Mouse (Mus musculus): Measurements from ENCODE around the gene Ak9. TPM values are rescaled to one million over a fixed set of nuclear protein-coding genes. Genes with fewer than 3 reads are reported as not detected.

Ak9 gene
- polyA plus RNA-seq, 1 experiment: not detected

- peaks cover 2% of the 10 kb centered on the region for H3K27me3 ChIP-seq (ENCODE audit: control insufficient read depth, insufficient read depth, insufficient read length)
- H3K4me3 ChIP-seq: peak overlapping the region; percentile 78
- peaks cover 5% of the 10 kb centered on the region for H3K36me3 ChIP-seq (ENCODE audit: control insufficient read depth, insufficient read depth)
These were observed 147.9 kb downstream of the Ak9 start for GRCm38 (mm10) chr10:41451656-41452055.

GRCm38 (mm10) chr10:41452791-41453190 lies 149.0 kb downstream of the Ak9 start:
- H3K79me2 ChIP-seq (ENCODE audit: control insufficient read depth, insufficient read depth): peaks cover 23% of the 10 kb centered on the region
- H3ac ChIP-seq (ENCODE audit: control insufficient read depth, insufficient read length): no peak overlapping the region
- peaks cover 5% of the 10 kb centered on the region for H3K36me3 ChIP-seq (ENCODE audit: control insufficient read depth, insufficient read depth)
- no peak overlapping the region for H3K4me3 ChIP-seq
- TF ChIP-seq MYOD1 (IDR thresholded peaks at IDR 0.05; ENCODE audit: control insufficient read depth in 1 of 3, insufficient read length in 2 of 3, low read depth in 2 of 3) (no peak), CEBPB (IDR thresholded peaks at IDR 0.05; ENCODE audit: insufficient read depth, poor library complexity, severe bottlenecking) (peak; percentile 54; the same call in 1 of the 2 replicates)
- H3K4me2 ChIP-seq (ENCODE audit: low read depth): no peak overlapping the region
- no peaks in the 10 kb centered on the region for H3K27me3 ChIP-seq (ENCODE audit: control insufficient read depth, insufficient read depth, insufficient read length)

More at GRCm38 (mm10) chr10:41451656-41452055, 147.9 kb downstream of the Ak9 start:
- Histone ChIP-seq H3K4me2 (ENCODE audit: low read depth) (no peak overlapping the region), H3ac (ENCODE audit: control insufficient read depth, insufficient read length) (no peak overlapping the region), H3K79me2 (ENCODE audit: control insufficient read depth, insufficient read depth) (peaks cover 23% of the 10 kb centered on the region)
- TF ChIP-seq MAX (IDR thresholded peaks at IDR 0.05; ENCODE audit: low read depth): no peak
- TF ChIP-seq USF1 (IDR thresholded peaks at IDR 0.05; ENCODE audit: low read depth): no peak
- no peak for TF ChIP-seq REST (IDR thresholded peaks at IDR 0.05; ENCODE audit: insufficient read depth, insufficient read length)
- TF ChIP-seq MYOG (IDR thresholded peaks at IDR 0.05; ENCODE audit: control insufficient read depth in 1 of 3, insufficient read depth in 1 of 3, insufficient read length in 2 of 3, low read depth in 2 of 3): no peak
- no peak for TF ChIP-seq CEBPB (IDR thresholded peaks at IDR 0.05; ENCODE audit: insufficient read depth, poor library complexity, severe bottlenecking)
- TF ChIP-seq SRF (IDR thresholded peaks at IDR 0.05; ENCODE audit: control insufficient read depth, insufficient read length, low read depth): no peak

DNA sequence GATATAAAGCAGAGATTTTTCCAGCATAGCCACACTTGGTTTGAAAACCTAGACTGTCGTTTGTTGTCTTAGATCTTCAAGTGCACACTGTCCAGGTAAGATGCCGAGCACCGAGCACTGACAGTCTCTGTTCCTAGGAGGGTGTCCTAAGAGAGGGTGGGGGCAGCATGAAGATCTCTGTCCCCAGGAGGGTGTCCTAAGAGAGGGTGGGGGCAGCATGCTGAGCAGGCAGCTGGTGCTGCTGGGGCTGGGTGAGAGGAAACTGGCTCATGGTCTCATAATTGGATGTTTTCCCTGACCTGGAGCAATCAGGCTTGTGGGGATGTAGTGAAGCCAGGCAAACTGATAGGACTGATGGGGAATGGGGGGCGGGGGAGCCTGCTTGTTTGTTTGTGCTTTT lies 156.2 kb downstream of the Ak9 start:
- Histone ChIP-seq H3K27me3 (ENCODE audit: control insufficient read depth, insufficient read depth, insufficient read length) (no peaks in the 10 kb centered on the region), H3K4me3 (no peak overlapping the region), H3K79me2 (ENCODE audit: control insufficient read depth, insufficient read depth) (no peaks in the 10 kb centered on the region), H3K36me3 (ENCODE audit: control insufficient read depth, insufficient read depth) (peaks cover 31% of the 10 kb centered on the region), H3ac (ENCODE audit: control insufficient read depth, insufficient read length) (no peak overlapping the region), H3K4me2 (ENCODE audit: low read depth) (no peak overlapping the region)
- no peak for TF ChIP-seq POLR2A (IDR thresholded peaks at IDR 0.05; ENCODE audit: insufficient read length, low read depth)
- TF ChIP-seq USF1 (IDR thresholded peaks at IDR 0.05; ENCODE audit: low read depth): no peak
- no peak for TF ChIP-seq MYOG (IDR thresholded peaks at IDR 0.05; ENCODE audit: control insufficient read depth in 1 of 3, insufficient read depth in 1 of 3, insufficient read length in 2 of 3, low read depth in 2 of 3)
- no peak for TF ChIP-seq POLR2AphosphoS2 (IDR thresholded peaks at IDR 0.05; ENCODE audit: insufficient read length, low read depth)
- no peak for TF ChIP-seq SRF (IDR thresholded peaks at IDR 0.05; ENCODE audit: control insufficient read depth, insufficient read length, low read depth)
- no peak for TF ChIP-seq TCF12 (IDR thresholded peaks at IDR 0.05; ENCODE audit: insufficient read depth, poor library complexity, severe bottlenecking)
- TF ChIP-seq MAX (IDR thresholded peaks at IDR 0.05; ENCODE audit: low read depth): no peak
- no peak for TF ChIP-seq TCF3 (IDR thresholded peaks at IDR 0.05; ENCODE audit: insufficient read length, low read depth)
- TF ChIP-seq CEBPB (IDR thresholded peaks at IDR 0.05; ENCODE audit: insufficient read depth, poor library complexity, severe bottlenecking): no peak
- no peak for TF ChIP-seq REST (IDR thresholded peaks at IDR 0.05; ENCODE audit: insufficient read depth, insufficient read length)
- no peak for TF ChIP-seq E2F4 (IDR thresholded peaks at IDR 0.05; ENCODE audit: insufficient read depth)
- no peak for TF ChIP-seq MYOD1 (IDR thresholded peaks at IDR 0.05; ENCODE audit: control insufficient read depth in 1 of 3, insufficient read length in 2 of 3, low read depth in 2 of 3)

- Histone ChIP-seq H3K4me3 (no peak overlapping the region), H3K27me3 (ENCODE audit: control insufficient read depth, insufficient read depth, insufficient read length) (no peaks in the 10 kb centered on the region), H3K36me3 (ENCODE audit: control insufficient read depth, insufficient read depth) (peaks cover 34% of the 10 kb centered on the region), H3K4me2 (ENCODE audit: low read depth) (no peak overlapping the region), H3K79me2 (ENCODE audit: control insufficient read depth, insufficient read depth) (no peaks in the 10 kb centered on the region), H3ac (ENCODE audit: control insufficient read depth, insufficient read length) (no peak overlapping the region)
- no peak for TF ChIP-seq POLR2AphosphoS2 (IDR thresholded peaks at IDR 0.05; ENCODE audit: insufficient read length, low read depth)
- no peak for TF ChIP-seq MYOD1 (IDR thresholded peaks at IDR 0.05; ENCODE audit: control insufficient read depth in 1 of 3, insufficient read length in 2 of 3, low read depth in 2 of 3)
- TF ChIP-seq POLR2A (IDR thresholded peaks at IDR 0.05; ENCODE audit: insufficient read length, low read depth): no peak
- TF ChIP-seq MAX (IDR thresholded peaks at IDR 0.05; ENCODE audit: low read depth): no peak
- TF ChIP-seq USF1 (IDR thresholded peaks at IDR 0.05; ENCODE audit: low read depth): no peak
- TF ChIP-seq MYOG (IDR thresholded peaks at IDR 0.05; ENCODE audit: control insufficient read depth in 1 of 3, insufficient read depth in 1 of 3, insufficient read length in 2 of 3, low read depth in 2 of 3): no peak
- no peak for TF ChIP-seq TCF3 (IDR thresholded peaks at IDR 0.05; ENCODE audit: insufficient read length, low read depth)
- no peak for TF ChIP-seq SRF (IDR thresholded peaks at IDR 0.05; ENCODE audit: control insufficient read depth, insufficient read length, low read depth)
- no peak for TF ChIP-seq REST (IDR thresholded peaks at IDR 0.05; ENCODE audit: insufficient read depth, insufficient read length)
- TF ChIP-seq E2F4 (IDR thresholded peaks at IDR 0.05; ENCODE audit: insufficient read depth): no peak
- no peak for TF ChIP-seq TCF12 (IDR thresholded peaks at IDR 0.05; ENCODE audit: insufficient read depth, poor library complexity, severe bottlenecking)
- TF ChIP-seq CEBPB (IDR thresholded peaks at IDR 0.05; ENCODE audit: insufficient read depth, poor library complexity, severe bottlenecking): no peak
These were observed 156.7 kb downstream of the Ak9 start for GRCm38 (mm10) chr10:41460501-41460900.

- Histone ChIP-seq H3K4me3 (no peak overlapping the region), H3ac (ENCODE audit: control insufficient read depth, insufficient read length) (no peak overlapping the region), H3K79me2 (ENCODE audit: control insufficient read depth, insufficient read depth) (no peaks in the 10 kb centered on the region), H3K36me3 (ENCODE audit: control insufficient read depth, insufficient read depth) (peaks cover 32% of the 10 kb centered on the region), H3K27me3 (ENCODE audit: control insufficient read depth, insufficient read depth, insufficient read length) (no peaks in the 10 kb centered on the region), H3K4me2 (ENCODE audit: low read depth) (no peak overlapping the region)
- TF ChIP-seq TCF12 (IDR thresholded peaks at IDR 0.05; ENCODE audit: insufficient read depth, poor library complexity, severe bottlenecking): no peak
- TF ChIP-seq POLR2AphosphoS2 (IDR thresholded peaks at IDR 0.05; ENCODE audit: insufficient read length, low read depth): no peak
These were observed 157.4 kb downstream of the Ak9 start for GRCm38 (mm10) chr10:41461057-41461722.
